Mouse (Mus musculus) cerebellum, adult 2 months (tissue): ENCODE measurements around the gene Syt11.

Experiments used
- CTCF ChIP-seq: fragments of 200-500 bp; IDR thresholded peaks from 2 replicates; pipeline ENCODE4 v1.5.1; 2011; ENCODE audit warnings: low read depth, mild to moderate bottlenecking, control low read depth, low read length, moderate library complexity, borderline replicate concordance; ENCODE audit not compliant: insufficient read depth
- POLR2A ChIP-seq: fragments of 200-500 bp; IDR thresholded peaks from 2 replicates; pipeline ENCODE4 v1.6.1; 2011; ENCODE audit warnings: low read length, control low read depth, borderline replicate concordance; ENCODE audit not compliant: insufficient read depth

- no peak for TF ChIP-seq CTCF
- TF ChIP-seq POLR2A = no peak
These were observed 79.4 kb downstream of the Syt11 start for GRCm38 (mm10) chr3:88695545-88695944.
